Mouse (Mus musculus): ENCODE measurements around the gene Col23a1.

Gene Col23a1

GRCm38 (mm10) chr11:51388892-51389340, 99.2 kb downstream of the Col23a1 start:
- no peak for DNase-seq (ENCODE audit: low spot score in 2 of 2)

GRCm38 (mm10) chr11:51389763-51390162, 100.0 kb downstream of the Col23a1 start:
- no peak for DNase-seq (ENCODE audit: low spot score in 2 of 2)

GRCm38 (mm10) chr11:51390521-51390920, 100.8 kb downstream of the Col23a1 start:
- no peak for DNase-seq (ENCODE audit: low spot score in 2 of 2)

- no peak for DNase-seq (ENCODE audit: low spot score in 2 of 2)
Observed at GRCm38 (mm10) chr11:51391548-51391947, 101.8 kb downstream of the Col23a1 start.

- no peak for DNase-seq (ENCODE audit: low spot score in 2 of 2)
Observed at GRCm38 (mm10) chr11:51394301-51394865, 104.7 kb downstream of the Col23a1 start.

- no peak for DNase-seq (ENCODE audit: low spot score in 2 of 2)
Observed at GRCm38 (mm10) chr11:51396451-51396850, 106.7 kb downstream of the Col23a1 start.

GRCm38 (mm10) chr11:51398084-51398483, 108.4 kb downstream of the Col23a1 start:
- DNase-seq (ENCODE audit: low spot score in 2 of 2): no peak

GRCm38 (mm10) chr11:51400356-51400755, 110.6 kb downstream of the Col23a1 start:
- no peak for DNase-seq (ENCODE audit: low spot score in 2 of 2)

GRCm38 (mm10) chr11:51401481-51402128, 111.9 kb downstream of the Col23a1 start:
- no peak for DNase-seq (ENCODE audit: low spot score in 2 of 2)

- no peak for DNase-seq (ENCODE audit: low spot score in 2 of 2)
Observed at GRCm38 (mm10) chr11:51403886-51404285, 114.2 kb downstream of the Col23a1 start.

GRCm38 (mm10) chr11:51404865-51405440, 115.2 kb downstream of the Col23a1 start:
- DNase-seq (ENCODE audit: low spot score in 2 of 2): no peak

- DNase-seq (ENCODE audit: low spot score in 2 of 2): no peak
Observed at GRCm38 (mm10) chr11:51406531-51406930, 116.8 kb downstream of the Col23a1 start.

- DNase-seq (ENCODE audit: low spot score in 2 of 2): no peak
Observed at GRCm38 (mm10) chr11:51407351-51407750, 117.6 kb downstream of the Col23a1 start.

GRCm38 (mm10) chr11:51410771-51411170, 121.1 kb downstream of the Col23a1 start:
- no peak for DNase-seq (ENCODE audit: low spot score in 2 of 2)

GRCm38 (mm10) chr11:51414520-51414919, 124.8 kb downstream of the Col23a1 start:
- no peak for DNase-seq (ENCODE audit: low spot score in 2 of 2)

GRCm38 (mm10) chr11:51415049-51415688, 125.4 kb downstream of the Col23a1 start:
- DNase-seq (ENCODE audit: low spot score in 2 of 2): no peak

- DNase-seq (ENCODE audit: low spot score in 2 of 2): no peak
Observed at GRCm38 (mm10) chr11:51418807-51419206, 129.1 kb downstream of the Col23a1 start.

- DNase-seq (ENCODE audit: low spot score in 2 of 2): no peak
Observed at GRCm38 (mm10) chr11:51421878-51422277, 132.2 kb downstream of the Col23a1 start.

- DNase-seq (ENCODE audit: low spot score in 2 of 2): no peak
Observed at GRCm38 (mm10) chr11:51422713-51423112, 133.0 kb downstream of the Col23a1 start.

GRCm38 (mm10) chr11:51426155-51426554, 136.4 kb downstream of the Col23a1 start:
- no peak for DNase-seq (ENCODE audit: low spot score in 2 of 2)

GRCm38 (mm10) chr11:51429428-51430179, 139.9 kb downstream of the Col23a1 start:
- DNase-seq (ENCODE audit: low spot score in 2 of 2): no peak

- no peak for DNase-seq (ENCODE audit: low spot score in 2 of 2)
Observed at GRCm38 (mm10) chr11:51430180-51430578, 140.5 kb downstream of the Col23a1 start.

Measured in spleen, postnatal 10 days (tissue).